Mouse (Mus musculus) frontal cortex, postnatal 10 days (tissue): ENCODE measurements at regions not wholly inside any gene's neighbourhood (a gene's known extent, or its start where the extent isn't known, plus 50 kb on each side); places are given as distances from the start of the nearest gene placed in this dataset.

Source experiments
- DNase-seq, 2 experiments: peaks; one replicate each; pipeline ENCODE4 v3.0.0; 2022; ENCODE audit warnings: low spot score in 2 of 2, mixed read lengths in 1 of 2

GRCm38 (mm10) chr4:106859476-106859875, 51.0 kb upstream of the Ssbp3 start:
- DNase-seq: no peak

GRCm38 (mm10) chr4:106858357-106859088, 52.0 kb upstream of the Ssbp3 start:
- no peak for DNase-seq

- no peak for DNase-seq
Measured at GRCm38 (mm10) chr4:106855771-106856170, 51.0 kb upstream of the Acot11 start.

GRCm38 (mm10) chr4:106854361-106855309, 49.8 kb upstream of the Acot11 start:
- DNase-seq: peak in 1 of 2 experiments; percentile 33
